Mouse (Mus musculus): ENCODE results near the gene 1700023F06Rik. TPM values are rescaled to one million over a fixed set of nuclear protein-coding genes. Genes with fewer than 3 reads are reported as not detected.

The 1700023F06Rik gene
- total RNA-seq, 2 experiments from 2014 or later = 1.8 to 2.4 TPM

DNA sequence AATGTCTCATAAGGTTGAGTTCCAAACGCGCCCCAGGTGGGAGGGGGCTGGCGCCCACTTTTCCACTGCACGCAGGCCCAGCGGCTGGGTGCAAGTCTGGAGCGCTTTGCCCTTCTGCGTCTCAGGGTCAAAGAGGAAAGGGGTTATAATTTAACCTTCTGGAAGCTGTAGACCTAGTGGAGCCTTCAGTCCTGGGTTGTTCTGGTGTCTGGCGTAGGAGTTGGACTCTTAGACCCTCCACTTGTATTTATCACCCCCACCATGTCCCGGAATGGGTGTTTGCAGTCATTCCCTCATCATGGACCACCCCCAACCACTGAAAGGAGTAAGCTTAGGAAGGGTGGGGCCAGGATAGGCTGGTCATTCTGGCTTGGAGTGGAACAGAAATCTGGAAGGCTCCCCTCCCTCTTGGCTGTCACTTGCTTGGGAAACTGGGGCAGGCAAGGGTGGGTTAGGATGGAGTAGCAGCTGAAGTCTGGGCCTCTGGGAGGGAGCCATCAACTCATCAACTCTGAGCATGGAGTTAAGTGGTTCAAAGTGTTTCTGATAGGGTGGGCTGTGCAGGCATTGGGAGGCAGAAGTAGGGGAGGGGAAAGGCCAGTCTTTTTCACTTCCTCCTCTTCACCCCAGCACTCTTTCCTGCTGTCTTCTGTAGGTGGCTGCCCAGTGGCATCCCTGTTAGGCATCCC lies 36.5 kb downstream of the 1700023F06Rik start:
- no peak for DNase-seq (ENCODE audit: low spot score in 2 of 2)
- intact Hi-C loops (cut with DNase I) = no loop called here

DNA sequence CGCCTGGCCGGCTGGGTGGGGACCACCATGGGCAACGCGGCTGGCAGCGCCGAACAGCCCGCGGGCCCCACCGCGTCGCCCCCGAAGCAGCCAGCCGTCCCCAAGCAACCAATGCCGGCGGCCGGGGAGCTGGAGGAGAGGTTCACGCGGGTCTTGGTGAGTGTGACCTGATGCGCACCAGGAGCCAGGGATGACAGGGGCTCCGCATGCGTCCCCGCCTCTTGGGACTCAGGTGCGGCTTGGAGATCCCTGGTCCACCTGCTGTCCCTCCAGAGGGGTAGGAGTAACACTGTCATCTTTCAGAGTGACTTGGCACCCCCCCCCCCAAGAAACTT lies 37.1 kb downstream of the 1700023F06Rik start:
- intact Hi-C loops (cut with DNase I) = no loop called here
- no peak for DNase-seq (ENCODE audit: low spot score in 2 of 2)

DNA sequence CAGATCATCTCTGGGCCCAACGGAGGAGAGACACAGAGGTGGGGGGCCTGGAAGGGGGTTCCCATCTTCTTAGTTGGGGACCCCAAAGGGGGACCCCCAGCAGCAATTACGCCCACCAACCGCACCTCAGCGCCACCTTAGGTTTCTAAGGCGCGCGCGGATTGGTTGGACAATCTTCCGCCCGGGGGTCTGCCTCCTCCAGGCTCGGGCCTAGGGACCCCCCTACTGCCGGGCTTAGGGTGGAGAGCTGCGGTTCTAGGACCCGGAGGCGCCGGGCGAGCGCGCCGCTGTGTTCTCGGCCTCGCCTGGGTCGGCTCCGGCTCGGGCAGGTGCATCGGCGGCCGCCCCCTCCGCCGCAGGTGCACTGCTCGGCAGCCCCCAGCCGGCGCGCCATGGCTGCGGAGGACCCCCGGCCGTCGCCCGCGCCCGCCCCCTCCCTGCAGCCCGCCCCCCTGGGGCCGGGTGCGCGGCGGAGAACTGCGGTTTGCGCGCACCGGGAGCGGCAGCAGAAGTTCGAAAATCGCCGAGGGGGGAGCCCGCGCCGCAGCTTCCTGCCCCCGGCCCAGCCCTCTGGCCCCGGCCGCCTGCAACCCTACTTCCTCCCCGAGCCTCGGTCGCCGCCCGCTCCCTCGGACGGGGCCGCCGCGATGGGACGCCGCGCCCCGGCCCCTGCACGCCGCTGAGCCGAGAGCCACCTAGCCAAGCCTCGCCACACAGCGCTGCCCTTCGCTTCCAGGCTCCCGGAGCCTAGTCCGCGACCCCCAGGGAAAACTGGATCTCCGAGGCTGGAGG lies 37.7 kb downstream of the 1700023F06Rik start, which contains the start of gene Fmnl1:
Fmnl1 (plus strand) TSS at position 614 of the 792 bp plus-strand sequence.
- intact Hi-C loops (cut with DNase I) = no loop called here
- DNase-seq (ENCODE audit: low spot score in 2 of 2) = peak; percentile 53 to 61

DNA sequence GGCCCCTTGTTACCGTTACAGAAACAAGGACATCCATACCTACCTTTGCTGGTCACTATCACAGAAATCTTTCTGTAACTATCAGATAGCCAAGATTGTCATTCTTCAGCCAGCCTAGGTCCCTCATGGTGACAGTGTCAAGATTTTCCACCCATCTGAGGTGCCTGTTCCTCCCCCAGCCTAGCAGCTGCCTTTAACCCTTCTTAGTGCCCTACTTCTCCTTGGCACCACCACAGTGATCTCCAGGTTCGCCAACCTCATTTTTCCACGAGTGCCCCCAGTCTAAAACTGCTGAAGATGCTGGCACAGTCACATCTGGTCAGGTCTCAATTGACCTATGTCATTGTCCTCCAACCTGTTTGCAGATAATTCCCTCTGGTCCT lies 38.3 kb downstream of the 1700023F06Rik start:
- DNase-seq (ENCODE audit: low spot score in 2 of 2) = no peak
- intact Hi-C loops (cut with DNase I) = no loop called here

DNA sequence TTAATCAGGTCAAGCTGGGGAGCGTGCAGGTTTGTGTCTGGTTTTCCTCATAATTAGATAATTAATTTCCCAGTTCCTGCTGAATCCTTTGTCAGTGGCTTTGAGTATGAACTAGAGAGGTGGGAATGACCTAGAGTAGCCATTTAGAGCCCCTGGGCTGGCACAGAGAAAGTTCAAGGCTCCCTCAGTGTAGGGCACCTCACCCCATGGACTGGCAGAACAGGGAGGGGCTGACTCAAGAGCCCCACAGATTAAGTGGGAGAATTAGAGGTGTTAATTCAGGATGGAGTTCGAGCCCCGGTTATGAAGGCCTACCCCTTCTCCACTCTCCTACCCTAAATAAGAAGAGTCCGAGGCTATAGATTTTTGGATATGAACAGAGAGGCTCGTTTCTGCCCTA lies 38.7 kb downstream of the 1700023F06Rik start:
- intact Hi-C loops (cut with DNase I) = loop anchor here (2.0 to 5.0 kb wide), 2 partner anchors 23 to 63 kb away; no protein-coding TSS in a partner anchor
- DNase-seq (ENCODE audit: low spot score in 2 of 2) = no peak

DNA sequence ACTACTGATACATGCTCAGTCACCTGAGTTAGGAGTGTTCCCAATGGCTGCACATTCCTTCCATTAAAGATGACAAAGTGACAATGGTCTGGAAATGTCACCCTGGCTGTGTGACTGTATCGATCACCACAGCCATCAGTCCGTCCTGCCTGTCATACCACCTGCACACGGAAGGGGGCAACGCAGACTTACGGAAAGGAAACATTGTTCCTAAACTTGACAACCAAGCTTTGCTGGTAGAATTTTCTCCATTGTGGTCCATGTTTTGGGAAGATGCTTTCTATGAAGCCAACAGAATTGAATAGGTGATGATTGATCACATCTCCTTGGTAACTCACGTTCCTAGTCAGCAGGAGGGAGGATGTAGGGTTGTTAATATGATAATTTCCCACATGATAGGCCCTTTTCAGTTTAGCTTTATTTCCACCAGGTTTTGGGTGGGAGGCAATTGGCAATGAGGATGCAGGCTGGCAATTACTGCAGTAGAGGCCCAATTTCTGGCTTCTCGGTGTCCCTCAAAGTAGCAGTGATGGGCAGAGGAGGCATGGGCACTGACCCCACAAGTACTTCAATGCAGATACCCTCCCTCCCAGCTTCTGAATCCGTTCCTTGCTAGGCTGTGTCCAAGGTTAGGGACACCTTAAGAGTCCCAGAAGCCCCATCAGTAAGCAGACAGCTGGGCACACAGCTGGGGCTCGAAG lies 39.5 kb downstream of the 1700023F06Rik start:
- DNase-seq (ENCODE audit: low spot score in 2 of 2) = peak; percentile 61 to 73
- intact Hi-C loops (cut with DNase I) = loop anchor here (1.0 to 5.0 kb wide), 3 partner anchors 24 to 156 kb away; no protein-coding TSS in a partner anchor

DNA sequence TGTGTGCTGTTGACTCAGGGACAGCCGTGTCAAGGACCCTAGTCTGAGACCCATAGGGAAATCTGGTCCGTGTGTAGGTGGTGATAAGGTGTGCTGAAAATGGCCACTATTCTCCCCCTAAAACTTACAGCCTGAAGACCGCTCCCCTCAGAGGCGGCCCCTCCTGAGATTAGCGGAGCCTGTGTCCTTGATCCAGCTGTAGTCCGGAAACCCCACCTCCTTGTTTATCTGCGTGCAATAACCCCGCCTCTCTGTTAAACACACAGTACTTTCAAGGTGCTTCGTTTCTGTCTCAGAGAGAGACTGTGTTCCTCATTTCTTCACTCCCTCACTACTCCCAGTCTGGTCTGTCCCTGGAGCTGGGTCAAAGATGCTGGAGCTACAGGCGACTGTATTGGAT lies 44.0 kb downstream of the 1700023F06Rik start:
- intact Hi-C loops (cut with DNase I) = no loop called here
- no peak for DNase-seq (ENCODE audit: low spot score in 2 of 2)

DNA sequence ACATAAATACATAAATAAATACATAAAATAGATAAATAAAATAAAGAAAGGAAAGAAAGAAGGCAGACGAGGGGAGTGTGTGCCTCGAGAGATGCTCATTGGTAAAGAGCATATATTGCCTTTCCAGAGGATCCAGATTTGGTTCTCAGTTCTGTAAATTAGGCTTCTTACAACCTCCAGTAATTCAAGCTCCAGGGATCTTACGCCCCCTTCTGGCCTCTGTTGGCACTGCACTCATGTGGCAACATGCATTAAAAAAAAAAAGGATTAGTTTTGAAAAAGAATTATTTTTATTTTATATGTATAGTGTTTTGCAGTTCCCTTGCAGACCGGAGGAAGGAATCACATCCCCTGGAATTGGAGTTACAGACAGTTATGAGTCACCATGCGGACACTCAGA lies 46.2 kb downstream of the 1700023F06Rik start:
- intact Hi-C loops (cut with DNase I) = no loop called here
- no peak for DNase-seq (ENCODE audit: low spot score in 2 of 2)

DNA sequence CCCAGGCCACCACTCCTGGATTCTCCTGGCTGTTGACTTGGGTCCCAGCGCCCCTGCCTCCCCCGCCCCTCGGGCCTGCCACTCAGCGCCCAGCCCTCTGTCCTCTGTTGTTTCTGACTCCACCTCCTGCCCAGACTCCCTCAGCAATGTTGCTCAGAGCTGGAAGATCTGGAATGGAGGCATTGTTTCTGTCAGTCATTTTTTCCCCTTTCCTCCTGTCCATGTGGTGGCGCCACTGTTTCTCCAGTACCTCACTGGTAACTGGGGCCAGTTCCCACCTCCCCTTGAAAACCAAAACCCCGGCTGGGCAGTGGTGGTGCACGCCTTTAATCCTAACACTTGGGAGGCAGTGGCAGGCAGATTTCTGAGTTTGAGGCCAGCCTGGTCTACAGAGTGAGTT lies 46.9 kb downstream of the 1700023F06Rik start:
- DNase-seq (ENCODE audit: low spot score in 2 of 2) = no peak
- intact Hi-C loops (cut with DNase I) = no loop called here

DNA sequence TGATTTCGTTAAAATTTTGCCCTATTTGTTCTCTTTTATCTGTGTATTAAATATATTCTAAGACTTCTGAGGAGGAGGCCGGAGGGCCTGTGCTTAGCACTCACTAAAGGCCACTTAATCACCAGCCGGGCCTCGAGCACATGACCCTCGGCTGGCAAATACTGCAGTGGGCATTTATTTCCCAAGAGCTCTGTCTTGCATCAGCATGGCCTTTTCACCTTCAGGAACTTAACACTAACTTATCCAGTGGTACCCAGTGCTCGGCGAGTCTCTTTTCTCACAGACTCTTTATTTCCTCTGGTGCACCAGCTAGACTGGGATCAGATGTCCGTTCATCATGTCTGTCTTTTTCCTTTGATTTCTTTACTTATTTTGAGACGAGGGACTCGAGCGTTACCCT lies 47.6 kb downstream of the 1700023F06Rik start:
- DNase-seq (ENCODE audit: low spot score in 2 of 2) = no peak
- intact Hi-C loops (cut with DNase I) = no loop called here

DNA sequence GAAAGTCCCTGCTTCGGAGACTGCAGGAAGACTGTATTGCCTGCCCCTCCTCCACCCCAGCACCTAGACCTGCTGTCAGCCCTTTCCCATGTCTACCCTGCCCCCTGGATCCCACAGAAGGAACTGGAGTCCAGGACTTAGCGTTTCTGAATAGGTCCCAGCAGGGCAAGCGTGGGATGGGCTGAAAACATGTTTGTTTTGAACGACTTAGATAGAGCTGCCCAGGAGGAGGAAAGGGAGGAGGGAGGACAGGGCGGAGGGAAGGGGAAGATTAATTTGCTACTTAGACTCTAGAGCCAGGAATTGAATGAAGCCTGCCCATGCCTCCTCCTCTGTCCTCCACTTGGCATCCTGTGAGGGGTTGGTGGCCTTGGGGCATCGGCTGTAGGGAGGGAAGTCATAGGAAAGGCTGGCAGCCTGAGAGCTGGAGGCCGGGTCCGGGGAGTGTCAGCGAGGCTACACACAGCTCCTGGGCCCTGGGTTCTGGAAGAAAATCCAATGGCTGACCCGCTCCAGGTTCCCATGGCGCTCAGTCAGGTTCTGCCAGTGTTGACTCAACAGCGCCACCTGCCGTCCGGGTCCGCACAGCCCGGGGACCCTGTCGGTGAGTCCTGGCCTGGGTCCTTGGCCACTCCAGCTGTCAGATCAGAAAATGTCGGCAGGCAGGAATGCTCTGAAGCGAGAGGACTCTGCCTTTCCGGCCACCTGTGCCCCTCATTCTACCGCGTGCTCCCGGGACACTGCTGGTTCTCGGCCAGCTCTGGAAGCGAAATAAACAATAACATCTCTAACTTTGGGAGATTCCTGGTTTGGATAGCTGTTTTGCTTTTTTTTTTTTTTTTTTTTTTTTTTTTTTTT lies 49.5 kb downstream of the 1700023F06Rik start:
- intact Hi-C loops (cut with DNase I) = loop anchor here (1.0 to 2.0 kb wide), 2 partner anchors 42 to 57 kb away; partner anchors contain the start of gene Hexim1
- DNase-seq (ENCODE audit: low spot score in 2 of 2) = peak; percentile 88 to 92

DNA sequence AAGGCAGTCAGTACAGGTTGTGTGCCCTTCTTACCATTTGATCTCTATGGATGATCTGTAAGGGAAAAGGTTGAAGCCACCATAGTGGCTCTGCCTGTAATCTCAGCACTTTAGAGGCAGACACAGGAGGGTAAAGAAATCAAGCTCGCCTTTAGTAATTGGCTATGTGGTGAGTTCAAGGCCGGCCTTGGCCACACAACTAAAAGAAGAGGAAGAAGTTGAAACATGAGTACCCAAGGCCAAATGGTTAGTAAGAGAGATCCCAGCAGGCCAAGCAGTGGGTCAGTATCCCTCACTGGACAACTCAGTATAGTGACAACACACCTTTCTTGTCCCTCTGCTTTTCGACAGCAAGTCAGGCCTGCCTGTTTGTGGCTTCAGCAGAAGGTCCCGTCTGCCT lies 58.6 kb downstream of the 1700023F06Rik start:
- no peak for DNase-seq (ENCODE audit: low spot score in 2 of 2)
- intact Hi-C loops (cut with DNase I) = no loop called here

Other genes starting within 250 kb of the 1700023F06Rik start
- 100 to 1,000 TPM; 126 to 127 TPM for gene Nmt1, start 180.4 kb downstream of the 1700023F06Rik start, total RNA-seq (2021)
- 10 to 100 TPM; 49.7 to 55.1 TPM for gene Dcakd, start 180.2 kb downstream of the 1700023F06Rik start, total RNA-seq (2021)
- gene Plcd3, start 106.9 kb downstream of the 1700023F06Rik start, total RNA-seq (2021) = 10 to 100 TPM; 16.1 to 19.3 TPM
- gene Acbd4, start 106.9 kb downstream of the 1700023F06Rik start, total RNA-seq (2021) = 10 to 100 TPM; 72.3 to 80.3 TPM
- 10 to 100 TPM; 42.8 to 51.6 TPM for gene Hexim1, start 92.3 kb downstream of the 1700023F06Rik start, total RNA-seq (2021)
- gene Hexim2, start 76.1 kb downstream of the 1700023F06Rik start, total RNA-seq (2021) = 10 to 100 TPM; 13.2 to 16.6 TPM
- 100 to 1,000 TPM; 129 to 172 TPM for gene Fmnl1, start 37.5 kb downstream of the 1700023F06Rik start, total RNA-seq (2021)
- gene Spata32, start 9.9 kb upstream of the 1700023F06Rik start, total RNA-seq (2021) = 1 to 10 TPM; 2.0 to 2.4 TPM
- 1 to 10 TPM; 3.1 to 4.0 TPM for gene Map3k14, start 58.9 kb upstream of the 1700023F06Rik start, total RNA-seq (2021)
- 10 to 100 TPM; 11.6 to 12.6 TPM for gene Arhgap27, start 155.1 kb upstream of the 1700023F06Rik start, total RNA-seq (2021)
- 10 to 100 TPM; 16.3 to 18.8 TPM for gene Plekhm1, start 204.1 kb upstream of the 1700023F06Rik start, total RNA-seq (2021)